Mouse (Mus musculus) heart, postnatal 0 days (tissue): ENCODE measurements around the gene Zfand4. TPM values are rescaled to one million over a fixed set of nuclear protein-coding genes. Genes with fewer than 3 reads are reported as not detected.

Source experiments
- ATAC-seq: fragments of 200-750 bp; cut with Nextera tagmentation; 2 replicates; pipeline ENCODE4 v1.8.0; 2017; ENCODE audit warnings: low read depth, moderate number of reproducible peaks, moderate library complexity; ENCODE audit not compliant: insufficient read depth
- DNase-seq: peaks from one replicate; pipeline ENCODE4 v3.0.0-alpha.2; 2016; ENCODE audit warnings: low spot score
- H3K27ac ChIP-seq: fragments of 300-500 bp; sonication (generic); 2 replicates; pipeline ENCODE4 v1.5.1; 2014; ENCODE audit warnings: low read depth, mild to moderate bottlenecking
- H3K27me3 ChIP-seq: fragments of 300-500 bp; sonication (generic); 2 replicates; pipeline ENCODE4 v1.6.1; 2014; ENCODE audit warnings: low read length, mixed read lengths; ENCODE audit not compliant: control insufficient read depth, insufficient read depth
- H3K36me3 ChIP-seq: fragments of 300-500 bp; sonication (generic); replicated peaks from 2 replicates; pipeline ENCODE4 v1.6.1; 2014; ENCODE audit warnings: low read length, mixed read lengths; ENCODE audit not compliant: control insufficient read depth, insufficient read depth
- H3K4me1 ChIP-seq: fragments of 300-500 bp; sonication (generic); 2 replicates; pipeline ENCODE4 v1.6.1; 2014; ENCODE audit warnings: antibody characterized with exemption; ENCODE audit not compliant: control insufficient read depth, insufficient read depth
- H3K4me2 ChIP-seq: fragments of 300-500 bp; sonication (generic); 2 replicates; pipeline ENCODE4 v1.6.1; 2014; ENCODE audit warnings: low read depth, mild to moderate bottlenecking, low read length, moderate library complexity
- H3K4me3 ChIP-seq: fragments of 300-500 bp; sonication (generic); 2 replicates; pipeline ENCODE4 v1.5.1; 2014; ENCODE audit warnings: low read depth, low read length
- H3K9ac ChIP-seq: fragments of 300-500 bp; sonication (generic); replicated peaks from 2 replicates; pipeline ENCODE4 v1.6.1; 2014; ENCODE audit warnings: low read depth, low read length, mixed read lengths
- H3K9me3 ChIP-seq: fragments of 300-500 bp; sonication (generic); replicated peaks from 2 replicates; pipeline ENCODE4 v1.6.1; 2016; ENCODE audit warnings: low read length; ENCODE audit not compliant: control insufficient read depth
- CTCF ChIP-seq: IDR thresholded peaks from 2 replicates; pipeline ENCODE4 v1.5.1; 2016; ENCODE audit warnings: antibody characterized with exemption, control low read depth, low read depth
- EP300 ChIP-seq: IDR thresholded peaks from 2 replicates; pipeline ENCODE4 v1.6.1; 2016; ENCODE audit warnings: antibody characterized with exemption, low read depth
- WGBS: fragments of 180-500 bp; shearing (Covaris S2); extraction: QIAGEN DNeasy Blood & Tissue Kit; methylation state at CpG from one replicate; pipeline ENCODE4 v1.1.7; 2014; 5-methylcytosine and 5-hydroxymethylcytosine counted together
- polyA plus RNA-seq: library from polyadenylated mRNA; unstranded; fragments of >200 nt; fragmentation: Nextera tagmentation; extraction: Ambion mirVana; gene quantifications from 2 replicates; pipeline ENCODE4 v1.2.1, GENCODE M21; 2015
- total RNA-seq: library from RNA; depleted of rRNA; stranded (reverse); fragments of >200 nt; gene quantifications from 2 replicates; pipeline ENCODE4 v1.2.3, GENCODE M21; 2014; ENCODE audit warnings: low replicate concordance

Gene Zfand4
- total and polyA plus RNA-seq, 2 experiments from 2014 or later, result 2.1 to 4.6 TPM

- 73% methylated on average over 4 of the region's 4 CpGs for WGBS
- Histone ChIP-seq H3K36me3 (peaks cover 20% of the 10 kb centered on the region), H3K27me3 (no peaks in the 10 kb centered on the region), H3K27ac (no peak overlapping the region), H3K9me3 (no peaks in the 10 kb centered on the region), H3K4me2 (no peak overlapping the region), H3K9ac (no peak overlapping the region), H3K4me1 (peaks cover 5% of the 10 kb centered on the region; the same call in 1 of the 2 replicates), H3K4me3 (no peak overlapping the region)
- ATAC-seq, result no peak
- TF ChIP-seq CTCF, result no peak
- DNase-seq, result no peak
Observed at GRCm38 (mm10) chr6:116265603-116266002, 1.6 kb downstream of the Zfand4 start.

- H3K9ac ChIP-seq, result no peak overlapping the region; the same call in 1 of the 2 replicates
- no peaks in the 10 kb centered on the region for H3K27me3 ChIP-seq
- H3K27ac ChIP-seq, result no peak overlapping the region
- DNase-seq, result no peak
- peaks cover 12% of the 10 kb centered on the region for H3K36me3 ChIP-seq
- H3K4me2 ChIP-seq, result peak overlapping the region; percentile 41
- H3K4me3 ChIP-seq, result no peak overlapping the region
- no peak for TF ChIP-seq EP300
- TF ChIP-seq CTCF, result no peak
- H3K9me3 ChIP-seq, result no peaks in the 10 kb centered on the region
- peaks cover 5% of the 10 kb centered on the region; the same call in 1 of the 2 replicates for H3K4me1 ChIP-seq
- 35% methylated on average over 11 of the region's 11 CpGs for WGBS
- ATAC-seq, result no peak
Observed at GRCm38 (mm10) chr6:116266273-116267109, 2.5 kb downstream of the Zfand4 start.

GRCm38 (mm10) chr6:116267110-116267423, 3.0 kb downstream of the Zfand4 start:
- peaks cover 5% of the 10 kb centered on the region; the same call in 1 of the 2 replicates for H3K4me1 ChIP-seq
- DNase-seq (no peak), ATAC-seq (no peak)
- H3K27ac ChIP-seq, result no peak overlapping the region
- TF ChIP-seq CTCF (no peak), EP300 (no peak)
- H3K4me3 ChIP-seq, result no peak overlapping the region
- peaks cover 7% of the 10 kb centered on the region for H3K36me3 ChIP-seq
- no peaks in the 10 kb centered on the region for H3K9me3 ChIP-seq
- no peak overlapping the region for H3K9ac ChIP-seq
- WGBS, result 82% methylated on average over 1 of the region's 1 CpGs
- no peaks in the 10 kb centered on the region for H3K27me3 ChIP-seq
- no peak overlapping the region for H3K4me2 ChIP-seq

- no peaks in the 10 kb centered on the region for H3K4me1 ChIP-seq
- ATAC-seq (no peak), DNase-seq (no peak)
- no peak overlapping the region for H3K9ac ChIP-seq
- no peaks in the 10 kb centered on the region for H3K27me3 ChIP-seq
- 59% methylated on average over 4 of the region's 4 CpGs for WGBS
- TF ChIP-seq EP300 (no peak), CTCF (no peak)
- H3K36me3 ChIP-seq, result no peaks in the 10 kb centered on the region
- no peaks in the 10 kb centered on the region for H3K9me3 ChIP-seq
- no peak overlapping the region for H3K4me3 ChIP-seq
- no peak overlapping the region for H3K27ac ChIP-seq
- no peak overlapping the region for H3K4me2 ChIP-seq
Observed at GRCm38 (mm10) chr6:116275695-116276094, 11.7 kb downstream of the Zfand4 start.

- H3K9me3 ChIP-seq, result no peaks in the 10 kb centered on the region
- H3K36me3 ChIP-seq, result no peaks in the 10 kb centered on the region
- no peaks in the 10 kb centered on the region for H3K4me1 ChIP-seq
- WGBS, result 68% methylated on average over 5 of the region's 5 CpGs
- no peak overlapping the region for H3K4me2 ChIP-seq
- no peak for TF ChIP-seq CTCF
- TF ChIP-seq EP300, result no peak
- no peak overlapping the region for H3K27ac ChIP-seq
- no peak for ATAC-seq
- DNase-seq, result no peak
- no peaks in the 10 kb centered on the region for H3K27me3 ChIP-seq
- no peak overlapping the region for H3K9ac ChIP-seq
- H3K4me3 ChIP-seq, result no peak overlapping the region
Observed at GRCm38 (mm10) chr6:116278679-116279317, 14.8 kb downstream of the Zfand4 start.
